Mouse (Mus musculus) heart, adult 2 months (tissue): ENCODE results near the gene Arhgef28. TPM values are rescaled to one million over a fixed set of nuclear protein-coding genes. Genes with fewer than 3 reads are reported as not detected.

Experiments
- DNase-seq, 2 experiments: peaks; one replicate each; pipeline ENCODE4 v3.0.0; 2021
- H3K27ac ChIP-seq: fragments of 200-600 bp; 2 replicates; pipeline ENCODE4 v1.8.1; 2022
- H3K27me3 ChIP-seq: fragments of 200-500 bp; 2 replicates; pipeline ENCODE4 v1.6.1; 2012; ENCODE audit warnings: mild to moderate bottlenecking, low read length, inconsistent platforms, mixed read lengths; ENCODE audit not compliant: control insufficient read depth, insufficient read depth
- H3K36me3 ChIP-seq: fragments of 200-500 bp; 2 replicates; pipeline ENCODE4 v1.6.1; 2012; ENCODE audit warnings: low read length, inconsistent platforms; ENCODE audit not compliant: control insufficient read depth, insufficient read depth
- H3K4me1 ChIP-seq: fragments of 200-500 bp; 2 replicates; pipeline ENCODE4 v1.6.1; 2011; ENCODE audit warnings: low read length; ENCODE audit not compliant: control insufficient read depth, insufficient read depth
- H3K4me3 ChIP-seq: fragments of 200-600 bp; 2 replicates; pipeline ENCODE4 v1.8.1; 2022
- H3K79me2 ChIP-seq: fragments of 200-500 bp; replicated peaks from 2 replicates; pipeline ENCODE4 v1.6.1; 2012; ENCODE audit warnings: mild to moderate bottlenecking, inconsistent platforms, low read length, moderate library complexity, mixed read lengths; ENCODE audit not compliant: control insufficient read depth, insufficient read depth
- H3K9ac ChIP-seq: fragments of 200-500 bp; 2 replicates; pipeline ENCODE4 v1.6.1; 2012; ENCODE audit warnings: low read depth, mild to moderate bottlenecking, control low read depth, inconsistent platforms, low read length, mixed read lengths
- CTCF ChIP-seq: fragments of 200-600 bp; IDR thresholded peaks from 2 replicates; pipeline ENCODE4 v1.8.1; 2022; ENCODE audit warnings: antibody characterized with exemption, mild to moderate bottlenecking, moderate library complexity
- EP300 ChIP-seq: fragments of 200-500 bp; IDR thresholded peaks from 2 replicates; pipeline ENCODE4 v1.6.1; 2011; ENCODE audit warnings: low read depth, low read length, control low read depth; ENCODE audit not compliant: insufficient read depth
- POLR2A ChIP-seq: fragments of 200-500 bp; IDR thresholded peaks from 2 replicates; pipeline ENCODE4 v1.6.1; 2011; ENCODE audit warnings: mild to moderate bottlenecking, low read depth, low read length, control low read depth; ENCODE audit not compliant: insufficient read depth
- WGBS: fragments of 180-500 bp; shearing (Covaris S2); methylation state at CpG from one replicate; pipeline ENCODE4 v1.1.7; 2018; 5-methylcytosine and 5-hydroxymethylcytosine counted together
- intact Hi-C: fragments of 180-260 bp; cut with DNase I; formaldehyde crosslinking; loops from one replicate; pipeline ENCODE4 v1.15.1; 2025
- polyA plus RNA-seq: library from polyadenylated mRNA; depleted of rRNA; stranded (reverse); fragments of >200 nt; gene quantifications from 2 replicates; pipeline ENCODE4 v1.2.3, GENCODE M21; 2012
- total RNA-seq, 2 experiments: library from RNA; stranded (reverse); gene quantifications; 2 replicates each; pipeline ENCODE4 v1.2.3; 2021

The Arhgef28 gene
- total and polyA plus RNA-seq, 3 experiments: 2.4 to 5.2 (median 4.6) TPM

DNA sequence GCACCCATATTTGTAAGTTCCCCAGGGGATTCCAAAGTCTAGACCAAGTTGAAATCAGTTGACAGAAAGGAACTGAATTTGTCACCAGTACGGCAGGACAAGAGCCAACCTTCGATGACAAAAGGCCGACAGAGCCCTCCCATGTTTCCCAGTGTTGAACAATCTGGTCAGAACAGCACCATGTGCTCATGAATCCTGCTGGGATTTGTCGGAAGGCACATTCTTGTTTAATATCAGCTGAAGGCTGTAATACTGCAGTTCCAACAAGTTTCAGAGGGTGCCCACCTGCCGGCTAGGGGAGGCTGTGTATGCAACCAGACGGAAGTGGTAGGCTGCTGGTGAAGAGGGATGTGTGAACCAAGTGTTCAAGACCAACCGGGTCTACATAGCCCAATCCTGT lies 3.9 kb upstream of the Arhgef28 start:
- peaks cover 1% of the 10 kb centered on the region; the same call in 1 of the 2 replicates for H3K27me3 ChIP-seq
- H3K4me1 ChIP-seq: peaks cover 4% of the 10 kb centered on the region
- H3K79me2 ChIP-seq: no peaks in the 10 kb centered on the region
- TF ChIP-seq POLR2A: no peak
- no peak for TF ChIP-seq CTCF
- TF ChIP-seq EP300: no peak
- 83% methylated on average over 7 of the region's 7 CpGs for WGBS
- H3K36me3 ChIP-seq: no peaks in the 10 kb centered on the region
- intact Hi-C loops: no loop called here
- no peak overlapping the region for H3K9ac ChIP-seq
- H3K27ac ChIP-seq: no peak overlapping the region
- no peak for DNase-seq
- H3K4me3 ChIP-seq: no peak overlapping the region

DNA sequence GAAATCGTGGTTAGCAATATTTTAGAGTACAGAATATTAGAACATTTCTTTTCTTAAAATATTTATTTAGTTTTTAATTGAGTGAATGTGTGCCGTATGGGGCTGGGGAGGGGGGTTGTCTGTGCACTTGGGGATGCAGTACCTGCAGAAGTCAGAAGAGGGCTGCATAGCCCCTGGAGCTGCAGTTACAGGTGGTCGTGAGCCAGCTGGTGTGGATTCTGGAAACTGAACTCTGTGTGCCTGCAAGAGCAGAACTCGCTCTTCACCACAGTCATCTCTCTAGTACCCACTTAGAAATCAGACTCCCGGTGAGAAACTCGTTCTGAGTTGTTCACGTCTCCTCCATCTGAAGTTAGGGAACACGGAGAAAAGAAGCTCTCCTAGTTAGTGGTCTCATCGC lies 2.6 kb upstream of the Arhgef28 start:
- WGBS: 53% methylated on average over 9 of the region's 9 CpGs
- no peak for DNase-seq
- H3K36me3 ChIP-seq: no peaks in the 10 kb centered on the region
- H3K4me3 ChIP-seq: no peak overlapping the region
- TF ChIP-seq POLR2A: no peak
- TF ChIP-seq CTCF: peak; percentile 59
- H3K79me2 ChIP-seq: no peaks in the 10 kb centered on the region
- peaks cover 1% of the 10 kb centered on the region; the same call in 1 of the 2 replicates for H3K27me3 ChIP-seq
- intact Hi-C loops: loop anchor here (5.0 kb wide), 2 partner anchors 87 to 177 kb away; no protein-coding TSS in a partner anchor
- peaks cover 4% of the 10 kb centered on the region for H3K4me1 ChIP-seq
- no peak overlapping the region for H3K27ac ChIP-seq
- H3K9ac ChIP-seq: no peak overlapping the region

DNA sequence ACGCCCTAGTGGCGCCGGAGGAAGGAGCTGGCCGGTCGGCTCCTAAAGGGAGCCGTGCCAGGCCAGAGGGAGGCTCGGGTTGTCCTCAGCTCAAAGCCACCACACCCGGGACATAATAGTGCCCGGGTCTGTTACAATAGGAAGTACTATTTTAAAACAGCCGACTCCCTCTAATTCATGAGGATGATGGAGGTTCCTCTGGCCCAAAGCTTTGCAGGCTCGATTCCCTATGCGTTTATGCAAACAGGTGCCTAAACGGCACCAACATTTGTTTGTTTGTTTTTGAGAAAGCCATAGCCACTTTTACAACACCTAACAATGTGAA lies 269 bp upstream of the Arhgef28 start:
- Histone ChIP-seq H3K4me1 (peaks cover 4% of the 10 kb centered on the region), H3K4me3 (peak overlapping the region; percentile 80), H3K27ac (peak overlapping the region; percentile 70), H3K9ac (peak overlapping the region; percentile 80), H3K27me3 (no peaks in the 10 kb centered on the region), H3K36me3 (no peaks in the 10 kb centered on the region), H3K79me2 (no peaks in the 10 kb centered on the region)
- DNase-seq: no peak
- intact Hi-C loops: loop anchor here (2.0 to 5.0 kb wide), 3 partner anchors 16 to 174 kb away; no protein-coding TSS in a partner anchor
- no peak for TF ChIP-seq POLR2A
- TF ChIP-seq EP300: 0 out of 2 replicates have a peak, but pooled peaks have one; percentile 11
- no peak for TF ChIP-seq CTCF
- WGBS: 2% methylated on average over 13 of the region's 13 CpGs

DNA sequence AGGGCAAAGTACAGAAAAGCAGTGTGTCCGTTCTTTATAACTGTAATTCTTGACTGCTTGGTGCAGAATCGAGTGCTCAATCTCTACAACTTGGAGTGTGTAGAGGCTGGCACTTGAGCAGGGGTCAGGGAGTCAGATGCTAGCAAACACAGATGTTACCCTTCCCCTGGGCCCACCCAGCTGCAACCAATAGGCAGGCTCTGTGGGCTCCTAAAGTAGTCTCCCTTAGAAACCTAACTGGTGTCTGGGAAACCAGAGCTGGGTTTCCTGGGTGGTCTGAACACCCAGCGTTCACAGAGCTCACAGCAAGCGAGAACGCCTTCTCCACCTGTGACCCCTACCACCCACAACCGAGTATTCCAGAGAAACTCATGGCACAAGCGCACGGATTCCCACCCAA lies 1.1 kb downstream of the Arhgef28 start:
- WGBS: 69% methylated on average over 8 of the region's 8 CpGs
- Histone ChIP-seq H3K4me1 (peaks cover 4% of the 10 kb centered on the region), H3K9ac (no peak overlapping the region), H3K27ac (no peak overlapping the region), H3K79me2 (no peaks in the 10 kb centered on the region), H3K4me3 (no peak overlapping the region), H3K36me3 (no peaks in the 10 kb centered on the region), H3K27me3 (no peaks in the 10 kb centered on the region)
- intact Hi-C loops: loop anchor here (5.0 kb wide), 2 partner anchors 83 to 173 kb away; no protein-coding TSS in a partner anchor
- TF ChIP-seq CTCF: no peak
- no peak for TF ChIP-seq POLR2A
- TF ChIP-seq EP300: no peak
- DNase-seq: no peak

DNA sequence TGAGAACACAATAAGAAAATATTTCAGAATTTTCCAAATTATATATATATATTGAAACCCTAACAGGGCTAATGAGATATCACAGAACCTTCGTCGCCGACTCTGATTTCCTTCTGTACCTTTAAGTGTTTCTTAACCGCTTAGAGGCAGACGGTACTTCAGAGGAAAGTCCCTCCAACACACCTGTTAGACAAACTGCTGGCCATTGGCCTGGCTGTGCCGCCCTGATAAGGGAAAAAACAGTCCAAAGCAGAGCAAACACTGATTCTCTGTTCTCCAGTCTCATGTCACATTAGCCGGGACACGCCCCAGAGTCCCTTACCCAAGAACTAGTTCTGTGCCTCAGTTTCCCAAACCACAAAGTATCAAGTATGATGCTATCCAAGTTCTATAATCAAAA lies 1.9 kb downstream of the Arhgef28 start:
- Histone ChIP-seq H3K4me1 (peaks cover 4% of the 10 kb centered on the region), H3K27me3 (no peaks in the 10 kb centered on the region), H3K27ac (no peak overlapping the region), H3K36me3 (no peaks in the 10 kb centered on the region), H3K4me3 (no peak overlapping the region), H3K9ac (no peak overlapping the region), H3K79me2 (no peaks in the 10 kb centered on the region)
- TF ChIP-seq POLR2A: no peak
- TF ChIP-seq CTCF: no peak
- no peak for TF ChIP-seq EP300
- DNase-seq: no peak
- WGBS: 90% methylated on average over 8 of the region's 8 CpGs
- intact Hi-C loops: no loop called here

DNA sequence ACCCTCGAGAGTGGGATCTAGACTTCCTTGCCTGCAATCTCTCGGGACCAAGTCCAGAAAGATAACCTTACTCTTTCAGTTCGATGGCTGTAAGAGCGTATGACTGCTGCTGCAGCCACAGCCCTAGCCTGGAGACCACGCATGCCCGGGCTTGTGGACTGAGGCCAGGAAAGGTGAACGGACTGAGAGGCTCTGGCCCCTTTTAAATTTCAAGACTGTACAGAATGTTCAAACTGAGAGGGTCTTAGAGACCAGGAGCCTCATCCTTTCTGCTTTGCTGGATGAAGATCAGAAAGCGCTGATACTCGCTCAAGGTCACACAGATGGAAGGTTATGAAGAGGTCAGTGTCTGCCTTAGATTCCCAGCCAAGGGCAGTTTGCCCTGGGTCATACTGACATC lies 4.8 kb downstream of the Arhgef28 start:
- Histone ChIP-seq H3K36me3 (no peaks in the 10 kb centered on the region), H3K9ac (no peak overlapping the region), H3K79me2 (no peaks in the 10 kb centered on the region), H3K27me3 (no peaks in the 10 kb centered on the region), H3K27ac (no peak overlapping the region), H3K4me1 (no peaks in the 10 kb centered on the region), H3K4me3 (no peak overlapping the region)
- 33% methylated on average over 9 of the region's 9 CpGs for WGBS
- no peak for DNase-seq
- intact Hi-C loops: no loop called here
- TF ChIP-seq POLR2A (no peak), EP300 (no peak), CTCF (no peak)
